Mouse (Mus musculus) A20 (cell line): Measurements from ENCODE around the gene Eif4e3.

Experiments
- DNase-seq: peaks from one replicate; pipeline ENCODE4 v3.0.0-alpha.2; 2011; ENCODE audit warnings: low read depth, low spot score

Eif4e3 gene

DNA sequence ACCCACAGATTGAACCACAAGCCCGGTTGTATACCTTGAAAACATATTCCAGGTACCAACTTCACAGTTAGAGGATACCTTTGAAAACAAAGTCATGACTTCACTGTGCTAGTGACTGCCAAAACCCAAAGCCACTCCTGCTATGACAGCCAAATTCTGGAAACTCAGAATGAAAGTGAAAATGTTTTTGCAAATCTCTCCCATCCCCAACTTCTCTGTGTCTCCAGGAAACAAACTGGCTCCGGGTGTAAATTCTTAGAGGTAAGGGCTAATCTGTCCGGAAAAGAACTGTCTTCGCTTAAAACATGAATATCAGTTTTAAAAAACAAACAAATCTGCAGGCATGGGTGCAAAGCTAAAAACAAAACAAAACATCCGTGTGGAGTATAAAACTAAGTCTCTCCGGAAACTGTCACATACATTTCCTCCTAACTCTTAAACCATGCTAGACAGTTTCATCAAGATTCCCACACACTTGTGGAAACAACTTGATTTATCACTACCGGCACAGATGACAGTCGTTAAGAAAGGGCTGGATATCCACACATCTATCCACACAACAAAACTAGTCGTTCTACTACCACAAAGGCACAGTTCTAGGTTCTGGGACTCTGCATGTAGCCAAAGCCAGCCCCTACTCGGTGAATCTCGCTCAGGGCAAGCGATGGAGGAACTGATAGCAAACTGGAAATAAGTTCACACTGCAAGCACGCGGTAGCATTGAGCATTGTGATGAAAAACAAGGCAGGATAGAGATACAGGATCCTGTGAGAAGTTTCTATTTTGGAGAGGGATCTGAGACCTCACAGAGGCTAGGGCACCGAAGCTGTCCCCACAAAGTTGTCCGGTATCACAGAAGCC, 884 bp downstream of the Eif4e3 start:
- DNase-seq = peak; percentile 49

DNA sequence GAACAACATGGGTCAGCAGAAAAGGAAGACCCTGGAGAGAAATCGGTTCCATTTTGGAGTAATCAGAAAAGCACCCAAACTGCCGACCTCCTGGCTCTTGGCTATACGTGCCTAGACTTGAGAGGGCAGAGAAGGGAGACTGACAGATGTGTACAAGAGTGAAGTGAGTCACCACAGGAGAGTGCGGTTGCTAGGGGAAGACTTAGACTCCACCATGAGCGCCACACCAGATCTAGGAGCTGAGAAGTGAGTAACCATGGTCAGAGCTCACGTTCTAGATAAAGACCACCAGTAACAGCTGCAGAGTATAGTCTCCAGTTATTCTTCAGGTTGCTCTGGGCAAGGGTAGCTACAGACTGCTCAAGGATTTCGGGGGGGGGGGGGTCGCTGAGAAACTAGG, 3.3 kb downstream of the Eif4e3 start:
- DNase-seq = no peak

GRCm38 (mm10) chr6:99660443-99660842, 6.1 kb downstream of the Eif4e3 start:
- no peak for DNase-seq

DNA sequence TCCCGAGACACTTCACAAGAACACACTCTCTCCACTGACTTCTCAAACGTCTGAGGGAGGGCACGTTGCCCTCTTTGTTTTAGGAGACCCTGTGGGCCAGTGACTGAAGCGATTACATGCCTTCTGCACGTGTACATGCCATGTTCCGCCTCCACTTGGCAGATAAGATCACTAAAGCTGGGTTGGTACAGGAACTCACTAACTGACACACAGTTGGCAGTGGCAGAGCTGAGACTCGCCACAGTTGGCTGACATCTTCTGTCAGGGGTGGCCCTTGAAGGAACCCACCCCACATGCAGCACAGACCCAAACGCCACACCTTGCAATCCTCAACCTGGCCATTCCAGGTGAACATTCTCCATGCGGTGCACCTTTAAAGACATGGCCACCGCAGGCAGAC, 8.0 kb downstream of the Eif4e3 start:
- no peak for DNase-seq

- no peak for DNase-seq
Measured at GRCm38 (mm10) chr6:99656088-99656487, 10.5 kb downstream of the Eif4e3 start.

DNA sequence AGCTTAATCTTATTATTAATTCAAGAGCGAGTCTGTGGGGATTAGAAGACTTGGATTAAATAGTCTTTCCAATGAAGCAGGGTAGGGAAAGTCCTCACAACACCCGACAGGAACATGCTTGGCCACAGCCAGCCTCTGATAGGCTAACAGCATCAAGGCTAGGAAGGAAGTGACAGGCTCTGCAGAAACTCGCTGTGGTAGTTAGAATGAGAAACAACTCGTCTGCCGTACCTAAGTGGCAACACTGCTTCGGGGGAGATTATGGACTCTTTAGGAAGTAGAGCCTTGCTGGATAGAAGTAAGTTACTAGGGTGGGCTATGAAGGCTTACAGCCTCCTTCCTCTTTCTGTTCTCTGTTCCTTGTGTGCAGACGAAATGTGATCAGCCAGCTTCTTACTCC, 11.1 kb downstream of the Eif4e3 start:
- peak; percentile 56 for DNase-seq

DNA sequence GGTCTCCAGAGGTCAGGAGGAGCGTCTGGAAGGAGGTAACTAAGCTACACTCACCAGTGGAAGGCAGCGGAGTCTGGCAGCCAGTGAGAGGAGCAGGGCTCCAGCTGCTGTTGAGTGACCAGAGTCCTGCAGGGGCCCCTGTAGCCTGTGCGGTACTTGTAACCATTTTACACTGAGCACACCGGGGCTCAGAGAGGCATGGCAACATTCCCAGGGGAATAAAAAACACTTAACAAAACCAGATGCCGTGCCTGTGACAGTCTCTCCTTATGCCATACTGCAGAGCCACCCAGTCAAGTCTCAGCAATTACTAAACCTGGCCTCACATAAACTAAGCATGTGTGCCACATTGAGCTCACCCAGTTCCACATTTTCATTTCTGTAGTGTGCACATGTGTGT, 12.2 kb downstream of the Eif4e3 start:
- no peak for DNase-seq

GRCm38 (mm10) chr6:99652341-99652740, 14.2 kb downstream of the Eif4e3 start:
- no peak for DNase-seq

GRCm38 (mm10) chr6:99649307-99649706, 17.3 kb downstream of the Eif4e3 start:
- DNase-seq = peak; percentile 43

- DNase-seq = no peak
Measured at GRCm38 (mm10) chr6:99646344-99646743, 20.2 kb downstream of the Eif4e3 start.

DNA sequence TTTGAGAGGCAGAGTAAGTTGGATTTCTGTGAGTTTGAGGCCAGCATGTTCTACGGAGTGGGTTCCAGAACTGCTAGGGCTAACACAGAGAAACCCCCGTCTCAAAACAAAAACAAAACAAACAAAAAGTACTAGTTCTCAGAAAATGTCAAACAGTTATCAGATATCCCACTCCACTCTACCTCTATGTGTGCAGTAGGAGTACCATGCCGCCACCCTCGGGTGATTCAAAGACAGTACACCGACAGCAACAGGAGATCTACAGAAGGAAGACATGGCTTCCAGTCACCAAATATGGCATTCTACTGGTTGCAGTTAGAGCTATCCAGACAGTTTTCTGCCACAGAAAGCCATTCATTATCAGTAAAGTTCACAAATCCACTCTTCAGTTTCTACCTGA, 21.7 kb downstream of the Eif4e3 start:
- peak; percentile 26 for DNase-seq

DNA sequence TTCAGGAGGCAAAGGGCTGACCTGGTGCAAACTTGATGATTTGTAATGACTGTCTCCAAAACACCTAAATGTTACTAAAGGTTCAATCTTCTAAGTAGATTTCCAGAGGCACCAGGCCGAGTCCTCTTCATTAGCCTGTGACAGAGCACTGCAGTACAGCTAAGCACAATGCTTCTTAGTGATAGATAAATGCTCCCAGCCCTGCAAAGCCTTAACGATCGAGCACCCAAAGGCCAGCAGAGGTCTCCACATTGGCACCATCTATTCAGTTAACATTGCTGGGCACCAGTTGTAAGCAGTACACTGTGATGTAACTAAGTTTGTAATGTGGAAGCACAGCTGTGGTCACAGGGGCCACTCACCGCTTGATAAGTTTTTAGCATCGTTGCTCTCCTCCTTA, 22.2 kb downstream of the Eif4e3 start:
- DNase-seq = no peak

DNA sequence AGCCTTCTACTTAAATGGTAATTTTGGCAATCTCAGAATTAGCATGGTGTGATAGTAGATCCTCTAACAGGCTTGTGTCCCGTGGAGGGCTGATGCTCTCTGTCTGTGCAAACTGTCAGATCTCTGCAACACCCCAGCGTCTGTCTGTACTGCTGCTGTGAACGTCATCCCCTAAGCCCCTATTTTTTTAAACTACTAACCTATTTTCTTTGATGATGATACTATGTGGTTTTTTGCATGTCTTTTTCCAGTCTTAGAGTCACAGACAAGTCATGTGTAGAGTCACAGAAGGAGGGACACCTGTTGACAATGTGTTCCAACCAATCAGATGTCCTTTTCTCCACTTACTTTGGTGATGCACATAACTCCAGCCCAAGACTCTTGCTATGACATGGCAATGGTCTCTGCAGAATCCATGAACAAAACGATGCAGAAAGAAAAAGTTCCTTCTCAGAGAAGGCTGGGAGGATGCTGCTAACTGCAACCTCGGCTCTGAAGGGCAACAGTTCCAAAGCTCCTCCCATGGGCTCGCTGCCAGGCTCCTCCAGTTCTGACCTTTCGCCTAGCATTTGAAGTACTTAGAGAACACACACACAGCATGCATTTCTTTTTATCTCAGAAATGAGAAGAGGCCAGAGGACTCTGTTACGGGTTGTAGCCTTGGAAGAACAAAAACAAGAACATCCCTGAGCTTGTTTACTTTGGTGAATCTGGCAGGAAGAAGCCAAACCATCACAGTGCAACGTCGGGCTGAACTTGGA, 23.0 kb downstream of the Eif4e3 start:
- DNase-seq = no peak

GRCm38 (mm10) chr6:99637456-99637855, 29.1 kb downstream of the Eif4e3 start:
- DNase-seq = peak; percentile 62

DNA sequence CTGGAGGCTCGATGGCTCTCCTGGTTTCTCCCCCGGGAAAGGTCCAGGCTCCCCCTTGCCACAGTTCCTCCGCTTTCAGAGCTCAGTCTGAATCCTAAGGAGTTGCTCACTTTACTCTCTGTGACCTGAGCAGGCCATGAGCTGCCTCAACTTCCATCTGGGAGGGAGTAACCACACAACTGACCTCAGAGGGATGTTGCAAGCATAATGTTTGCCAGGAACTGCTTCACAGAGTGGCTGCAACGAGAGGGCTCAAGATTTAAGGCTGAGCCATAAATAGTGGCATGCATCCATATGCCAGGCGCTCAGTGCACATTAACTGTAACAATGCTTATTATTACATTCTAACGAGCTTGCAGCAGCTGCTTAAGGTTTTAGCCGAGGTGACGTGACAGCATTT, 29.8 kb downstream of the Eif4e3 start:
- no peak for DNase-seq

DNA sequence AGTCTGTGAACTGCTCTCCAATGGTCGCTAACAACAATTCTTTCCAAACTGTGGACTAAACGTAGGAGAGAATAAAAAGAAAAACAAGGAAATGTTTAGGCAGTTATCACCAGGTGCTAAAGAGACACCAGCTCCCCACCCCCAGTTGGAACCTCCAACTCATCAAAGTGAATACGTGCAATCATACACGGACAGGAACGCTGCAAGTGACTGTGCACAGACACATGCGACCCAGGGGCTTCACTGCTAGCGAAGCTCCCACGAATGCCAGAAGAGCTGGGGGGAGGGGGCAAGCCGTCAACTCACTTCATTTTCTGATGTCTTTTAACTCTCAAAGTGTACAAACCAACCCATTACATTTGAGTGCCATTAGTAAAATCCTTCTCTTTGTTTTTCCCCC, 30.4 kb downstream of the Eif4e3 start:
- no peak for DNase-seq

- no peak for DNase-seq
Measured at GRCm38 (mm10) chr6:99632121-99632980, 34.2 kb downstream of the Eif4e3 start.

DNA sequence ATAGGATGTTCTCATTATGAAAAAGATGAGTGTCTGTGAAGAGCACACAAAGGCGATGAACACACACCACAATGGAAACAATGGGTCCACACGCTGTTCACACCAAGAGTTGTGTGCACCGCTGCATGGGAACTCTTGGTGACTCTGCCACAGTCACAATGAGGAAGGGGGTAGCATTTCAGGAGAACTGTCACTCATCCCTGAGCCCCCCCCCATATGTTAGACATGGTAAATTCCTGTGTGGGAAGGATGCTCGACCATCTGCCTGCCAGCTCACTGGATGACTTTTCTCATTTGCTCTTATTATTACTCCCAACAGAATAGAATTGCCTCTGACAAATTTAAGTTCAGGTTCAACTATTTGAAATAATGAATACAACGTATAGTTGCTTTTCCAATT, 34.9 kb downstream of the Eif4e3 start:
- DNase-seq = no peak

DNA sequence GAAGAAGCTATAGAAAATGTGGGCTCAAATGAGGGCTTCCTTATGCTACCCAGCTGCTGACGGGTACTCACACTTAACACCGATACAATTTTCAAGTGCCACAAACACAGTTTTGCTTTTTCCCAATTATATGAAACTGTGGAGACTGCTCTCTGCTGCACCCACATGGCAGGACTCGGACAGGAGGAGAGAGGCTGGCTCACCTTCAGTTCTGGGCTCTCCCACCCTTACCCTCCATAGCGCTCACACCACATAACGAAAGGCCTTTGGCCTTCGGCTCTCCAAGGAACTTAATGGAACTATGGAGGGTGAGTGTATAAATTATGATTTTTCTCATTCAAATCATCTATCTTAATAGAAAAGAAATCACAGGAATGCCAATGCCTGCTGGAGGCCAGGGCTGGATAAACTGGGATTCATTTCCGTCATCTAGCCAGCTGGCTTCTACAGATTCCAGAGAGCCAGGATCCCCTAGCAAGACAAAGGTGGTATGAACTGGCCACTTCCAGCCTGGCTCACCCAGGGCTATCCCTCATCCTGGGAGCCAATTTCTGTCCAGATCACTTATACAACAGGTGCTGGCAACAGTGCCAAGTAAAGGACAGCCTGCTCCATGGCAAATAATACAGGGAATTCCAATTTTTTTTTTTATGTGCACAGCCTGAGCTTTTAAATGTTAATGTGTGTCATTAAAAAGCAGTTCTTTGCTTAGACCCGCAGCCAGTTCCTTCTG, 36.7 kb downstream of the Eif4e3 start:
- no peak for DNase-seq

DNA sequence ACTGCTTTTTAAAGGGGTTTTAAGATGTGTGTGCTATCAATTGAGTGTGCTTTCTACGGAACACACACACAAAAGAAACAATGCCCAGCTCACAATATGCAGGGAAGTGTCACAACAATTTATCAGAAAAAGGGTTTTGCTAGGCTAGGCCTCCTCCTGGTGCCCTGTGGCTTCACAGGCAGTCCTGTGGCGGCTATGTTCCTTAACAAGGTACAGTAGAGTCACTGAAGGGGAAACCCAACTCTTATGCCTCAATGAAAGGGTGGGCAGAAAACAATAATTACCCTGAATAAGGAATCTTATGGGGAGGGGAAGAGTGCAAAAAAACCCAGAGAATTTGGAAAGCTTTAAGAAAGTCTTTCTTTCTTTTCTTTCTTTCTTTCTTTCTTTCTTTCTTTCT, 40.2 kb downstream of the Eif4e3 start:
- DNase-seq = no peak

GRCm38 (mm10) chr6:99625803-99626202, 40.8 kb downstream of the Eif4e3 start:
- no peak for DNase-seq
